Mouse (Mus musculus): ENCODE measurements around the gene 9930022D16Rik.
A peak's percentile ranks its signal among the peaks of the same experiment; 100 is the strongest.

9930022D16Rik gene

DNA sequence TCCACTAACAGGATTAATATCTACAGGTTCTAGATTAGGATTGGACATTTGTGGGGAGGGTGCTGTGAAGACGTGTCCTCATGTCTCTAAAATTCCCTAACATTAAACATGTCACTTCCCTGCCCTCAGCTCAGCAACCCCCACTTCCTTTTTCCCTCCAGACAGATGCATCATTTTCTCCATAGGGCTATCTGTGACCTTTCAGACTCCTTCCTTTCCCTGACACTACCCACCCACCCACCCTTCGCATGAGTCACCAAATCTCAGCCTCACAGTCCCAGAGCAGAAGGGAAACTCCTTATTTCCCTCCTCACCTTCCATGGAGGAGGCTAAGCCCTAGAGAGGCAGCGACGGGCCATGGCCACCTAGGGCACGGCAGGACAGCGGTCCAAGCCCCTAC, at the start of gene 9930022D16Rik:
Gene 9930022D16Rik (plus strand): TSS at position 301 of the 400 bp plus-strand sequence.
- no peak for DNase-seq (ENCODE audit: low spot score)

- no peak for DNase-seq (ENCODE audit: low spot score)
Observed at GRCm38 (mm10) chr11:109364337-109364736, 49.4 kb upstream of the 9930022D16Rik start.

- DNase-seq (ENCODE audit: low spot score): no peak
Observed at GRCm38 (mm10) chr11:109364881-109365280, 48.8 kb upstream of the 9930022D16Rik start.

DNA sequence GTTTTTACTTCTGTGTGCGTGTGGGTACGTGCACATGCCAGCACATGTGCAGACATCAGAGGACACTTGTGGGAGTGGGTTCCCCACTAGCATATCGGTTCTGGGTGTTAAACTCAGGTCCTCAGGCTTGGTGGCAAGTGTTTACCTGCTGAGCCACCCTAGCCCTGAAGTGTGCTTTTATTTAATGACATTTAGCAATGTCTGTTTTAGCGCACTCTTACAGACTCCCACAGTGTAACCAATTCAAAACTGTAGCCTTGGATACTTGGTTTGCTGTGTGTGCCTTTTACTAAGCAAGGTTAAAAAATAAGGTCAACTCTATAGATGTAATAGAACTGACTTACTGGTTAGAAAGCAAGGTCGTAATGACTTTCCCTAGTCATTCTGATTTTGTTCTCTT, 47.9 kb upstream of the 9930022D16Rik start:
- no peak for DNase-seq (ENCODE audit: low spot score)

DNA sequence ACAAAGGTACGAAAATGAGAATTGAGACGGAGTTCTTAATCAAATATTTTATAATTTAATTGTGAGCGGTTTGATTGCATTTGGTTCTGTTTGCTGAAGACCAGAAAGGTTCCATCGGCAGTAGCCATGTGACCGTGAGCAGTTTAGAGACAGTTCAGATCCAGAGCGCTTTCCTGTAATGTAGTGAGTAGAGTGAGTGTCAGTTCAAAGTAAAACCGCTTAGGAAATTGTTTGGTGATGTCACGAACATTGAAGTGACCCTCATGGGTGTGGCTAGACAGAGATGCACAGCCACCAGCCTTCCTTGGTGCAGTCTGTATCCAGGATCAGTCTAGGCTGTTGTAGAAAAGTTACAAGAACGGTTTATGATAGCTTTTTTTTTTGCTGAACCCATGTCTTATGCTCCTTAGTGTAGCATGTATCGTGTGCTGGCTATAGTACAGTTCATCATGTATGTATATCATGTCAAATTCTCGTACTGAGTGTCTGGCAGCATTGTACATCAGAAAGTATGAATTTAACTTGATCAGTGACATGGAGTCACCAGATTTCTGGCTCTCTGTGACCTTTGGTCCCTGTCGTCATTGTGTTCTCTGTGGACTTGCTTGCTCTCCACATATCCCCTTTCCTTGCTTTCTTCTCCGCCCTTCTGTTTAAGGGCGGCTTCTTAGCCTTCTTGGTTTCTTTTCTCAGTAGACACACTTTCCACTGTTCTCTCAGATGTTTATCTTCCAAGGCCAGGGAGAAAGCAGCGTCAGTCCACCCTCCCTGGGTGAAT, 46.7 kb upstream of the 9930022D16Rik start:
- DNase-seq (ENCODE audit: low spot score): no peak

- DNase-seq (ENCODE audit: low spot score): peak; percentile 46
Observed at GRCm38 (mm10) chr11:109369026-109369637, 44.6 kb upstream of the 9930022D16Rik start.

GRCm38 (mm10) chr11:109375412-109375811, 38.3 kb upstream of the 9930022D16Rik start:
- peak; percentile 58 for DNase-seq (ENCODE audit: low spot score)

DNA sequence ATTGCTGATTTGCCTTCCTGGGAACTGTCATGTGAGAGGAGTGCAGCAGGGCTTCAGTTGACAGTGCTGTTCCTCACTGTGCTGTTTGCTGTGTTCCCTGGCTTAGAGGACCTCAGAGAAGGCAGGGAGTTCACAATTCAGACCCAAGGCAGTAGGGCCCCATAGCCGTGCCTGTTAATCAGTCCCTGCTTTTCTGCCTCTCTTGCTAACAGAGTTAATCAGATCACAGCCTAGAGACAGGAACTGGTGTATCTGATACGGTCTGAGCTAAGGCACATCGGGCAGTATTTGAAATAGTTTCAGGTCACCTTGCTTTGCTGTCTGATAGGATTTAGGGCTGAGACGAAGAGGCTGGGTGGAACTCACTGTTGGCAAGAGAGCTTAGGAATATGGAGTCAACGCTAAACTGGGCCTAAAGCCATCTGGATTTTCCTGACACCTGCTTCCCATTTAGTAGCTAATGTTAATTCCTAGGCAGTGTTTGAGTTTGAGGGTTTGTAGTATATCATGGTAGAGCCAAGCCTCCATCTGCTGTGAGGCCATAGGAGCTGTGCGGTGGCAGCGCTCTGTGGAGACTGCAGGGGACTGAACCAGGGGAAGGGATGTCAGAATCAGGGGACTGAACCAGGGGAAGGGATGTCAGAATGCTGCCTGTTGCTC, 37.1 kb upstream of the 9930022D16Rik start:
- no peak for DNase-seq (ENCODE audit: low spot score)

DNA sequence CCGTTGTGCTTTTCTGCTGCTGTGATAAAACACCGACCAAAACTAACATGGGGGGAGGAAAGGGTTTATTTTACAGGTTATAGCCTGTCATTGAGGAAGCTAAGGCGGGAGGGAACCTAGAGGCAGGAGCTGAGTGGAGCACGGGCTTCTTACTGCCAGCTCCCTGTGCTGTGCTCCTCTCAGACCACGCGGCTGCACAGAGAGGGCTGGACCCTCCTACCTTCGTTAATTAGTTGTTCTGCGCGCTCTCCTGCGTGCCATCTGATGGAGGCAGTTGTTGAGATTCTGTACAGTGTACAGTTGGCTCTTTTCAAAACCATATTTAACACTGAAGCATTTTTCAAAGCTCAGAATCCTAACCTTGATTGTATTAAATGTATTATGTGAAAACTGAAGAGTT, 36.2 kb upstream of the 9930022D16Rik start:
- no peak for DNase-seq (ENCODE audit: low spot score)

DNA sequence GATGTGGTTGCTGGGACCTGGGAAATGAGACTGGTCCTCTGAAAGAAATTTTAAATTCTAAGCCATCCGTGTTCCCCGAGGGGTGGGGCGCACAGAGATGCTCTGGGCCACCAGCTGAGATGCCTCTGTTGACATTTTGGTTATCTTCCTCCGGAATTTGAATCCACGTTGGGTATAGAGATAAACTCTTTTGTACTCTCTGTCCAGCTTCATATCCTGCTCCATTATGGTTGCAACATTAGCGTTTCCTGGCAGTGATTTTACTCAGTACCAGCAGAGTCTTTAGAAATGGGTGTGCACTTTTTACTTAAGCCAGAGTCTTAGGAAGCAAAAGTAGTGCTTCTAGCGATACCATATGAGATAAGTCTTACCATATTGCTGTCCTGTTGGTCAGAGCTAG, 35.7 kb upstream of the 9930022D16Rik start:
- no peak for DNase-seq (ENCODE audit: low spot score)

DNA sequence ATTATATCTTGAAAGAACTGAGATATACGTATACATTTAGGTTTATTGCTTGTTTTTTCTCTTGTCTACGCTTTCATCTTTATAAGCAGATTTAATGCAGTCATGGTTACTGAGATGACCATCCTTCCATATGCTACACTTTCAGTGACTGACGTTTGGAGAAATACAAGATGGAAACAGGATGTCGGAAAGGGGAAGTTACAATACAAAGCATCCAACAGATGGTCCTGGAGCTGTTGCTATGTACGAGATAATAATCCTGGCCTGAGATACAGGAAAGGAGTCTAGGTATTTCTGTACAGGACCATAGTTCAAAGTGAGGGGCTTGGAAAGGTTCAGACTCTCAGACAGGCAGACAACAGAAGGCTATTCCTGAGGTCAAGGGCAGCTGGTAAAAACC, 33.1 kb upstream of the 9930022D16Rik start:
- DNase-seq (ENCODE audit: low spot score): no peak

DNA sequence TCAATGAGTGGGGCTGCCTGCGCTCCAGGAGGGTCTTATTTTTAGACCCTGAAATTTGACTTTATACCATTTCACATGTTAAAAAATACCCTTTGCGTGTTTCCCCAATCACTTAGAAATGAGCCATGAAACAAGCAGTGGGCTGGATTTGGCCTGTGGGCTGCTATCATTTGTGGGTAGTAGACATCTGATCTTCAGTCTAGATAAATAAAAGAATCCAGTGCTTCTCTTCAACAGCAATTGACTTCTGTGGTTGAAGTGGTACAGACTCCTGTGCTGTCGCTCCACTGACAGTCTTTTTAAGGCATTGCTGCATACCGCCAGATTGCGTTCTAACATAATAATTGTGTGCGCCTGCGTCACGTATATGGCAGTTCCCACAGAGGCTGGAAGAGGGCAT, 28.4 kb upstream of the 9930022D16Rik start:
- no peak for DNase-seq (ENCODE audit: low spot score)

DNA sequence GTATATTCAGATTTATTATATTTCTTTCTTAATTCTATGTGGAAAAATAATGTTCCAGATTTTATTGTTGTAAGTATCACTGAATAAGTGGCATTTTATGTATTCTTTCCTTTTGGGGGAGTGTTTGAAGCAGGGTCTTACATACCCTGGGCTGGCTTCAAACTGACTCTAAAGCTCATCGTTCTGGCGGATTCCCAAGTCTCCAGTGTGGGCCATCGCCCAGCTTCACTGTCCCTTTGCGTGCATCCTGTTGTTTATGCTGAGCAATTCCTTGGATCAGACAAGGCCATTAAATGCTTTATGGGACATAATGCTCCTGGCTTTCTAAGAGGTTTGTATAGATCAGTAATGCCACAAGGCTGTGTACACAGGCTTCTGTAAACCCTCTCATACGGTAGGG, 24.7 kb upstream of the 9930022D16Rik start:
- no peak for DNase-seq (ENCODE audit: low spot score)

- no peak for DNase-seq (ENCODE audit: low spot score)
Observed at GRCm38 (mm10) chr11:109391200-109391599, 22.5 kb upstream of the 9930022D16Rik start.

DNA sequence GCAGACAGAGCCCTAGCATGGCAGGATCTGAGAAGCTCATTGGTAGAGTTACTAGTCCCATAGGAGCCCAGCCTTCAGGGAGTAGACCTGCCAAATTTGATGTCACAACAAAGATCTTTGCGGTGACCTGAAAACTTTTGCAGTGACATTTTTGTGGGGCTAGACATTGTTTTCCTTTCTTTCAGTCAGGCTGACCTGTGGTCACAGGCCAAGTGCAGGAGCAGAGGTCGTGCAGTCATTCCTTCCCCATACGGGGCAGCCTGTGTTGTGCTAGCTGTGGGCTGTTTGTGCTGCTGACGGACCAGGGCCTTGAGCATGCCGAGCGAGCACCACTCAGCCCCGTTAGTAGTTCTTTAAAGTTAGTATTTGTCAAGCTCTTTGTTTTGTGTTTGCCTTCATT, 22.0 kb upstream of the 9930022D16Rik start:
- no peak for DNase-seq (ENCODE audit: low spot score)

- DNase-seq (ENCODE audit: low spot score): no peak
Observed at GRCm38 (mm10) chr11:109392601-109393000, 21.1 kb upstream of the 9930022D16Rik start.

GRCm38 (mm10) chr11:109394758-109395157, 19.0 kb upstream of the 9930022D16Rik start:
- no peak for DNase-seq (ENCODE audit: low spot score)

GRCm38 (mm10) chr11:109395291-109395690, 18.4 kb upstream of the 9930022D16Rik start:
- no peak for DNase-seq (ENCODE audit: low spot score)

- DNase-seq (ENCODE audit: low spot score): no peak
Observed at GRCm38 (mm10) chr11:109406431-109406830, 7.3 kb upstream of the 9930022D16Rik start.

DNA sequence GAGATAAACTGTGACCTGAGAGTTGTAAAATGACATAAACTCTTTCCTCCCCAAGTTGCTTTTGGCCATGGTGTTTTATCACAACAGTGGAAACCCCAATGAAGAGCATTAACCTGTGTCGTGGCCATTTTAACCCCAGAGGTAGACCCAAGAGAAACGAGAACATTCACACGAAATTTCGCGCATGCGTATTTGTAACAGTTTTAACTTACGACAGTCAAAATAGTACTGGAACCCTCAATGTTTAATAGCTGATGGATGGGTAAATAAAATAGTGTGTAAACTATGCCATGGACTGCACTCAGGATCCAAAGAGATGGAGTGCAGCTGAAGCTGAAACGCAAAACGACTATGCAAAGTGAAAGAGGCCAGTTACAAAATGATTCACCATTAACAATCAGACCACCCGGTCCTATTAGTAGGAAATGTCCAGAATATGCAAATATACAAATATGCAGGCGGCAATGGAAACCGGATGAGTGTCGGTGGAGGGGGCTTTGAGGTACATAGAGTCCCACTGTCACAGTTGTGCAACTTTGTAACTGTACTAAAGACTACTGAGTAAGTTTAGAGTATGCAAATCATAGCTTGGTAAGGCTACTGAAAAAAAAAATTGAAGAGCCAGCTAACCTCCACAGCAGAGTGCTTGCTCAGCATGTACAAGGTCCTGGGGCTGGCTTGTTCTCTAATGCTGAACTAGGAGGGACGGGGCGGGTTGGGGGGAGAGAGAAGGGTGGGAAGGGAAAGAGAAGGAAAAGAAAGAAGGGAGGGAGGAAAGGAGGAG, 3.3 kb upstream of the 9930022D16Rik start:
- no peak for DNase-seq (ENCODE audit: low spot score)

GRCm38 (mm10) chr11:109414802-109415201, 1.1 kb downstream of the 9930022D16Rik start:
- no peak for DNase-seq (ENCODE audit: low spot score)

GRCm38 (mm10) chr11:109416709-109417420, 3.1 kb downstream of the 9930022D16Rik start:
- DNase-seq (ENCODE audit: low spot score): no peak

All from T-cell, adult 2 months (primary cell).